Mouse (Mus musculus) stomach, embryonic 14.5 days (tissue): Measurements from ENCODE around the gene Brd3. TPM values are rescaled to one million over a fixed set of nuclear protein-coding genes. Genes with fewer than 3 reads are reported as not detected.
A peak's percentile ranks its signal among the peaks of the same experiment; 100 is the strongest.

Experiments used
- ATAC-seq: fragments of 200-750 bp; cut with Nextera tagmentation; 2 replicates; pipeline ENCODE4 v1.8.0; 2017; ENCODE audit warnings: low read depth, moderate TSS enrichment; ENCODE audit not compliant: insufficient number of reproducible peaks, insufficient read depth, low FRiP score
- H3K27ac ChIP-seq: fragments of 300-500 bp; sonication (generic); 2 replicates; pipeline ENCODE4 v1.5.1; 2014; ENCODE audit warnings: mild to moderate bottlenecking, low read length, moderate library complexity, mixed read lengths
- H3K27me3 ChIP-seq: fragments of 300-500 bp; sonication (generic); 2 replicates; pipeline ENCODE4 v1.6.1; 2014; ENCODE audit warnings: low read length, control low read depth, mixed read lengths; ENCODE audit not compliant: control insufficient read depth, insufficient read depth
- H3K36me3 ChIP-seq: fragments of 300-500 bp; sonication (generic); 2 replicates; pipeline ENCODE4 v1.6.1; 2014; ENCODE audit warnings: mild to moderate bottlenecking, control low read depth, low read length, moderate library complexity, mixed read lengths; ENCODE audit not compliant: control insufficient read depth, insufficient read depth
- H3K4me1 ChIP-seq: fragments of 300-500 bp; sonication (generic); 2 replicates; pipeline ENCODE4 v1.6.1; 2014; ENCODE audit warnings: low read length, control low read depth, mixed read lengths; ENCODE audit not compliant: control insufficient read depth, insufficient read depth
- H3K4me2 ChIP-seq: fragments of 300-500 bp; sonication (generic); replicated peaks from 2 replicates; pipeline ENCODE4 v1.6.1; 2014; ENCODE audit warnings: low read depth, low read length, control low read depth
- H3K4me3 ChIP-seq: fragments of 300-500 bp; sonication (generic); 2 replicates; pipeline ENCODE4 v1.5.1; 2014; ENCODE audit warnings: low read depth, low read length, control low read depth
- H3K9ac ChIP-seq: fragments of 300-500 bp; sonication (generic); replicated peaks from 2 replicates; pipeline ENCODE4 v1.6.1; 2014; ENCODE audit warnings: low read depth, mild to moderate bottlenecking, control low read depth, low read length, moderate library complexity, mixed read lengths
- H3K9me3 ChIP-seq: fragments of 300-500 bp; sonication (generic); 2 replicates; pipeline ENCODE4 v1.6.1; 2016; ENCODE audit warnings: low read depth, low read length, control low read depth; ENCODE audit not compliant: control insufficient read depth
- WGBS: fragments of 180-500 bp; shearing (Covaris S2); extraction: QIAGEN DNeasy Blood & Tissue Kit; methylation state at CpG from one replicate; pipeline ENCODE4 v1.1.7; 2014; 5-methylcytosine and 5-hydroxymethylcytosine counted together
- polyA plus RNA-seq: library from polyadenylated mRNA; unstranded; fragments of >200 nt; fragmentation: Nextera tagmentation; extraction: Ambion mirVana; gene quantifications from 2 replicates; pipeline ENCODE4 v1.2.1, GENCODE M21; 2014

The Brd3 gene
- polyA plus RNA-seq, 1 experiment from 2014 or later: 134 TPM

DNA sequence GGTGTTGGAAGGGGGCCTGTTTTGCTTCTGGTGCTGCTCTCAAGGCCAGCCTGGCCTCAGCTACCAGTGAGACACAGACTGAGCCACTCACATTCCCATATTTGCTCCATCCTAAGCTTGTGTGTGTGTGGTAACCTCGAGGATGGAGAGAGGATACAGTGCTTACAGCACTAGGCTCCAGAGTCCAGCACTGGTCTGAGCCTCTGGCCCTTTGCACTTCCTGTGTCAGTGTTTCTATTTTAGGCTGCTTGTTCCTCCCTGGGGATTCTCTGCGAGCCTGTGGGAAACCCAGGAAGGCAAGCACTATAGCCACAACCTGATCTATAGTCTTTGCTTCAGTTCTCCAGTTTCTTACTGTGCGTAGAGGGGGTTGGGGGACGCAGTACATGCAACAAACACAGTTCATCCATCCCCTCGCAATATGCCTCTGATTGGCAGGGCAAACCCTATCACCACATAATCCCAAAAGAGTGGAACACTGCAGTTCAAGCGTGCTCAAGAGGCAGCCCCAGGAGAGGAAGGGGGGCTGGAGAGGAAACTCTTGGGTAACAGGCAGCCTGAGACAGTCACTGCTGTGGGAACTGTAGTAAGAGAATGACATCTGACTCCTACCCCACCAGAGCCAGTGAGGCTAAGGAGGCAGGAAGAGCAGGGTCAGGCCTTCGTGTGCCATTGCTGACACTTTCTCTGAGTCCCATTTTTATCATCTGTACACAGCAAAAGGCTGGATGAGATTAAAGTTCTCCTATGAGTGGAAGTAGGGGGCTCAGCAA, 3.2 kb downstream of the Brd3 start:
- H3K36me3 ChIP-seq: no peaks in the 10 kb centered on the region
- WGBS: 49% methylated on average over 7 of the region's 7 CpGs
- no peak overlapping the region for H3K9ac ChIP-seq
- no peak overlapping the region for H3K4me2 ChIP-seq
- no peaks in the 10 kb centered on the region for H3K9me3 ChIP-seq
- peak overlapping the region; percentile 33; the same call in 1 of the 2 replicates for H3K27ac ChIP-seq
- H3K4me1 ChIP-seq: peaks cover 19% of the 10 kb centered on the region; the same call in 1 of the 2 replicates
- ATAC-seq: no peak
- H3K27me3 ChIP-seq: no peaks in the 10 kb centered on the region
- H3K4me3 ChIP-seq: no peak overlapping the region

DNA sequence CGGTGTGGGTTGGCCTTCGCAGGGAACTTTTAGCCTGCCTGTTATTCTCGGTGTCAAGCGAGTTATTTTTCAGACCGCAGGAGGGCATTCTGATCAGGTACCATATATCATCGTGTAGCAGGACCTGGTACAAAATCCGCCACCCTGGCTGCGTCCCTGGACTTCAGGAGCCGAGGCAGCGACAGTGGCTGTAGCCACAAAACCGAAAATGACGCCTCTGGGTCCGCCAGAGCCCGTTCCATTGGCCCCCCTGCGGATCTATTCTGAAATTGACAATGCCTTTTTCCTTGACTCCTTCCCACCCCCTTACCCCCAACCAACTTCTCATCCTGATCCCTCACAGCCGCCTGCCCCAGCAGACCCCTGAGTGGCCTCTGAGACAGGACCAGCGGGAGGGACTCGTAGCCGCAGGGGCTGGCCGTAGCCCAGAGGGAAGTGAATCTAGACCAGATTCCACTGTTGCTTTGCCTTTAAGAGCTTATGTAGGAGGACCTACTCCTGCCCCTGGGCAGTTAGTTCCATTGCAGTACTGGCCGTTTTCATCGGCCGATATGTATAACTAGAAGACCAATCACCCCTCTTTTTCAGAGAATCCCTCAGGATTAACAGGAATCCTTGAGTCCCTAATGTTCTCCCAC, 11.0 kb downstream of the Brd3 start:
- no peaks in the 10 kb centered on the region for H3K36me3 ChIP-seq
- no peaks in the 10 kb centered on the region for H3K27me3 ChIP-seq
- H3K9me3 ChIP-seq: no peaks in the 10 kb centered on the region; the same call in 1 of the 2 replicates
- WGBS: 43% methylated on average over 23 of the region's 23 CpGs
- H3K4me1 ChIP-seq: no peaks in the 10 kb centered on the region
- ATAC-seq: no peak
- peak overlapping the region; percentile 38 for H3K4me2 ChIP-seq
- H3K4me3 ChIP-seq: peak overlapping the region; percentile 17
- H3K9ac ChIP-seq: no peak overlapping the region
- H3K27ac ChIP-seq: no peak overlapping the region

DNA sequence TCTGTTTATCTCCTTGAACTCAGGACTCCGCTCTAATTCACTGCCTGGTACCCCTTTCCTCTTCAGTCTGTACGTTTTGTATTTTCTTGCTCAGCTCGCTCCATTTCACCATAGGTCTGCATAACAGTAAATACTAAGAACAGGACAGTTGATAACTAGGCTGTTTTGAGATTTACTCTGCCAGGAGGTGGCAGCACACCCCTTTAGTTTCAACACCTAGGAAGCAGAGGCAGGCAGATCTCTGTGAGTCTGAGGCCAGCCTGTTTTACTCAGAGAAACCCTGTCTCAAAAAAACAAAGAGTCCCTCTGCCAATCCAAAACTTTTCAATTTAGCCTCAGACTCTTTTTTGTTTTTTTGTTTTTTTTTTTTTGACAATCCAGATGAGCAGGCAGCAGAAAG, 13.5 kb downstream of the Brd3 start:
- 93% methylated on average over 3 of the region's 3 CpGs for WGBS
- no peak overlapping the region for H3K4me2 ChIP-seq

DNA sequence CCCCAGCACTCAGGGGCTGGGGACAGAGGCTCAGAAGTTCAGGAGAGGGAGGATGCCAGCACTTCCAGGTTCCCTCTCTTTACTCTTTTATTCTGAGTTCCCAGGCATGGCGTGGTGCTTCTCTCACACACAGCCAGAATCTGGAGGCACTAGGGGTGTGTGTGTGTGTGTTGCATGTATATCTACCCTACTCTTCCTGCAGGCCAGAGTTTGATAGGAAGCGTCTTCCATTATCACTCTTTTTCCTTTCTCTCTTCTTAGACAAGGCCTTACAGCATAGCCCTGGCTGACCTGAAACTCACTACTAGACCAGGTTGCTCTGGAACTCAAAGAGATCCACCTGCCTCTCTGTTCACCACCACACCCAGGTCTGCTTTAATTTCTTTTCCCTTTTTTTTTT, 16.5 kb downstream of the Brd3 start:
- ATAC-seq: no peak
- WGBS: 94% methylated on average over 2 of the region's 2 CpGs
- Histone ChIP-seq H3K4me2 (no peak overlapping the region), H3K9me3 (no peaks in the 10 kb centered on the region; the same call in 1 of the 2 replicates), H3K4me1 (no peaks in the 10 kb centered on the region), H3K27me3 (no peaks in the 10 kb centered on the region), H3K36me3 (no peaks in the 10 kb centered on the region), H3K27ac (no peak overlapping the region), H3K4me3 (no peak overlapping the region), H3K9ac (no peak overlapping the region)

More for the DNA sequence above, 13.5 kb downstream of the Brd3 start:
- Histone ChIP-seq H3K27me3 (no peaks in the 10 kb centered on the region), H3K4me3 (no peak overlapping the region), H3K27ac (no peak overlapping the region), H3K9ac (no peak overlapping the region), H3K9me3 (no peaks in the 10 kb centered on the region; the same call in 1 of the 2 replicates), H3K36me3 (no peaks in the 10 kb centered on the region), H3K4me1 (no peaks in the 10 kb centered on the region)
- no peak for ATAC-seq

DNA sequence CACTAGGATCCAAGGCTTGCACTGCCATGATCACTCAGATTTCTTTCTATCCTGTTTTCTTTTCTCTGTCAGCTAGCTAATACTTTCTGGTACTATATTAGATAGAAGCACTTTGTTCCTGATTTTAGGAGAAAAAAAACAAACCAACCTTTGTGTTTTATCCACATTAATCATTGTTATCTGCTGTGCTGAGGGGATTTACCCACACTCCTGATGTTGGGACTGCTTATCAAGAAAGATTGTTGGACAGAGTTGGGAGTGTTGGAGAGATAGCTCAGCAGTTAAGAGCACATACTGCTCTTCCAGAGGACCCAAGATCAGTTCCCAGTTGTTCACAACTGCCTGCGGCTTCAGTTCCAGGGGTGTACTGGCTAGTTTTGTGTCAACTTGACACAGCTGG, 19.1 kb downstream of the Brd3 start:
- H3K4me2 ChIP-seq: no peak overlapping the region
- no peaks in the 10 kb centered on the region for H3K4me1 ChIP-seq
- no peaks in the 10 kb centered on the region for H3K36me3 ChIP-seq
- no peaks in the 10 kb centered on the region for H3K9me3 ChIP-seq
- H3K27ac ChIP-seq: no peak overlapping the region
- no peak overlapping the region for H3K9ac ChIP-seq
- no peak for ATAC-seq
- no peaks in the 10 kb centered on the region for H3K27me3 ChIP-seq
- no peak overlapping the region for H3K4me3 ChIP-seq
- WGBS: 86% methylated on average over 1 of the region's 1 CpGs

DNA sequence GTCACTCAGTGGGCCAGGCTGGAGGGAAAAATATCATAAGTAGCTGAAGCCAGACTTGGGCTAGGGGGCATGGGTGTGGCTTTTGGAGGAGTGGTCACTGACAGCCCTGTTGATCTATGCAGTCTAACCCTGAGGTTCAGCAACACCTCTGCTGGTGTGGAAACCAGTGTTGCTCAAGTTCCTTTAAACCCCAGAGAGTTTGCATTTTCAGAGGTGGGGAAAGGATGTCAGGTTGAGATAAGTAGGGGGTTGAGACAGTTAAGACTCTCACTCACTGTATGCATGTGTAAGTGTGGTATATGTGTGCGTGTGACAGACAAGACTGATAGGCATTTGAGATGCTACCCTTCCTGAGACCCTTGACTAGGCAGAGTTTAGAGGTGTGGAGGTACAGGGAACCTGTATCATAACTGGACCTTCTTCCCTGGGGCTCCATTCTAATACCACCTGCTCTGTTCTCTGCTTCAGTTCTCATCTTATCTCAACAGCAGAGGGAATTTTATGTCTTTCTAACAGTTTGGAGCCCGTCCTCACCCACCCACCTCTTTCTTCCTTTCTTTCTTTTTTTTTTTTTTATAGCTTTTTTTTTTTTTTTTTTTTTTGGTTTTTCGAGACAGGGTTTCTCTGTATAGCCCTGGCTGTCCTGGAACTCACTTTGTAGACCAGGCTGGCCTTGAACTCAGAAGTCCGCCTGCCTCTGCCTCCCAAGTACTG, 20.0 kb downstream of the Brd3 start:
- Histone ChIP-seq H3K27me3 (no peaks in the 10 kb centered on the region), H3K36me3 (no peaks in the 10 kb centered on the region), H3K4me2 (no peak overlapping the region), H3K27ac (no peak overlapping the region), H3K9me3 (no peaks in the 10 kb centered on the region), H3K9ac (no peak overlapping the region), H3K4me1 (no peaks in the 10 kb centered on the region), H3K4me3 (no peak overlapping the region)
- WGBS: 81% methylated on average over 3 of the region's 4 CpGs
- ATAC-seq: no peak

DNA sequence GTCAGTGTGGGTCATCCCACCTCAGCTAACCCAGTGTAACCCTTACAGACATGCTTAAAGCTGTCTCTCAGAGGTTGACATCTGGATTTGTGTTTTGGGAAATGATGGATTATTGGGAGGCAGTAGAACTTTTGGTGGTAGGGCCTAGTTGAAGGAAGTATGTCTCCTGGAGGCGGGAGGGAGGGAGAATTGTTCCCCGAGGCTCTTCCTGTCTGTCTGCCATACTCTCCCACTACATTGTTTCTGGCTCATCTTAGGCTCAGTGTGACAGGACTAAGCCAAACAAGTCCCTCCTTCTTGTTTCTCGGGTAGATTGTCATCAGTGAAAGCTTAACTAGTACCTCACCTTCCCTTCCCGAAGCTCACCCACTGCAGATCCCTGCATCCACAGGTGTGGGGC, 20.7 kb downstream of the Brd3 start:
- H3K9me3 ChIP-seq: no peaks in the 10 kb centered on the region
- H3K9ac ChIP-seq: no peak overlapping the region
- no peak for ATAC-seq
- no peaks in the 10 kb centered on the region for H3K27me3 ChIP-seq
- H3K4me3 ChIP-seq: no peak overlapping the region
- H3K36me3 ChIP-seq: no peaks in the 10 kb centered on the region
- WGBS: 59% methylated on average over 4 of the region's 4 CpGs
- no peak overlapping the region for H3K27ac ChIP-seq
- H3K4me2 ChIP-seq: no peak overlapping the region
- H3K4me1 ChIP-seq: no peaks in the 10 kb centered on the region

DNA sequence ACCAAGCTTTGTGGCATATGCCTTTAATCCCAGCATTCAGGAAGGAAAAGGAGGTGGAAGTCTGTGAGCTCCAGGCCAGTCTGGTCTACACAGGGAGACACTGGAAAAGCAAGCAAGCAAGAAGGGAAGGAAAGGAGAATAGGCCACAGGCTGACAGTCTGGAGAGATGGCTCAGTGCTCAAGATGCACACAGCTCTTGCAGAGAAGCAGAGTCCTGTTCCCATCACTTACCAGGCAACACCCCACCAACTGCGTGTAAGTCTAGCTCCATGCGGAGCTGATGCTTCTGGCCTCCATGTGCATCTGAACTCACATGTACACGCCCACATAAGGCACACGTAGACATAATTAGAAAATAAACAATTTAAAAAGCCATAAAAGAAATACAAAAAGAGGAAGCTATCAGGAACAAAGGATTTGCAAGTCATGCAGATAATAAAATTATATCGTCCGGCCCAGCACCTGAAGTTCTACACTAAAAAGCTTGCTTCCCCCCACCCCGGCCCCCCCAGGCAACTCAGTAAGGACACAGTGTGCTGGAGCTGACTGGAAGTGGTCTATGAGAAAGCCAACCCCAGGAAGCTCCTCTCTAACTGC, 25.1 kb downstream of the Brd3 start:
- Histone ChIP-seq H3K9me3 (no peaks in the 10 kb centered on the region), H3K27ac (no peak overlapping the region), H3K27me3 (no peaks in the 10 kb centered on the region), H3K4me2 (no peak overlapping the region), H3K4me1 (no peaks in the 10 kb centered on the region), H3K36me3 (no peaks in the 10 kb centered on the region), H3K4me3 (no peak overlapping the region), H3K9ac (no peak overlapping the region)
- no peak for ATAC-seq
- 76% methylated on average over 7 of the region's 7 CpGs for WGBS
